Mouse (Mus musculus) thymus, postnatal 10 days (tissue): ENCODE measurements around the gene Plxna2.

Experiments used
- DNase-seq, 2 experiments: peaks; one replicate each; pipeline ENCODE4 v3.0.0; 2021; ENCODE audit warnings: low spot score in 2 of 2

The Plxna2 gene

GRCm38 (mm10) chr1:194820953-194821352 is 202.9 kb downstream of the Plxna2 start:
- DNase-seq = no peak

GRCm38 (mm10) chr1:194821721-194822120 is 203.7 kb downstream of the Plxna2 start:
- DNase-seq = no peak

DNA sequence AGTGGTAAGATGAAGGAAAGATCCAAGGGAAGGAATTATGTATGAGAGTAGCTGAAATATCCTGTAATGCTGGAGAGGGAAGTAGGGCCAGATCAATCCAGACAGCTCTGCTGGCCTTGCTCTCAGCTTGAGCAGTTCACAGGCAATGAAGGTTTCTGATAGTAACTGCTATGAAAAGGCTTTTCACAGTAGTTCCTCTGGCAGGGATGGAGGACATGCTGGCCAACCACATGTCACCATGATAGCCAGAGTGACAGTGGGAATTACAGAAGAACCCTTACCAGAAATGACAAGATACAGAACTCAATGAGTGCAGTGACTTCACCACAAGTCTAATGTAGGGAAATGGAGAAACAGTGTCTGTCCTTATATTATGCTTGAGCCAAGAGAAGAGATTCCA is 210.3 kb downstream of the Plxna2 start:
- DNase-seq = no peak

GRCm38 (mm10) chr1:194835238-194835637 is 217.2 kb downstream of the Plxna2 start:
- DNase-seq = no peak

DNA sequence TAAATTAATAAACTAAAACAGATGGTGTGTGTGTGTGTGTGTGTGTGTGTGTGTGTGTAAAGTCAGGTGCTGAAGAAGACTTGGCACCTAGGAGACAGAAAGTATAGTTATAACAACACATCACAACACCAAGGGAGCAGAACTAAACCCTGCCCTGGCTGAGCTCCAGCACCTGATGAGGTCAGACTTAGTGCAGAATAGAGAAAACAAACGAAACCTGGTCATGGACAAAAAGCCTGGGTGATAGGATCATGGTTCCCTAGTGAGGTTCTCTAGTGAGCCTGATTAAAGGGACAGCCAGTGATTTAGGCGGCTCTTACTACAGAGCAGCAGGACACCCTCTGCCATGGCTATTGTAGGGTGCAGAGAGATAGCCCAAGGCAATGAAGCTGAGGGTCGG is 218.2 kb downstream of the Plxna2 start:
- DNase-seq = no peak

- DNase-seq = no peak
Measured at GRCm38 (mm10) chr1:194836671-194837070, 218.7 kb downstream of the Plxna2 start.

DNA sequence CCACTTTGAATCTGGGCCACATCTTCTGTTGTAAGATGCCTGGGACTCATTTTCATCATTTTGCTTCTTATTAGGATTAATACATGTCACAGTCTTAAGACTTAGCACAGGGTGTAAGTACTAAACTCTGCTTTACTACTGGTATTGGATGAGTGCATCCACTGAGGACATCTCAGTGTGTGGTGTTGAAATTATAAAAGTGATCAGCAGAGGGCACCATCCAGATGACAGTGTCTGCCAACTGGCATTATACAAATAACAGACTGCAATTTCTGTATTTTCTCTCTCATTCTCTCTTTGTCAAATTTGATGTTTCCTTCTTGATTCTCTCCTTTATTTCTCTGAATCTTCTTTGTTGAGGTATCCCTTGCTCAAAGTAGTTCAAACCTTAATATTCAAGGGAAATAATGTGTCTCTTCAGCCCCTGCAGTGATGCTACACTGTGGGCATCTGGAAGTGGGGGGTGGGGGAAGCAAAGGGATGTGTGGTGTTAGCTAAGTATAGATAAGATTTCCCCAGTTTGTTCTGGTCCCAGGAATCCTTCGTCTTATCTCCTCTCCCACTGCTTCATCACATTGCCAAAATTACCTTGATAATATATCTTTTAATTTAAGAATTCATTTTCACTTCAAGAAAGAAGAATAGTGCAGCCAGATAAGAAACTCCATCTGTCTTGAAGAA is 221.4 kb downstream of the Plxna2 start:
- peak in 1 of 2 experiments; percentile 7 for DNase-seq

DNA sequence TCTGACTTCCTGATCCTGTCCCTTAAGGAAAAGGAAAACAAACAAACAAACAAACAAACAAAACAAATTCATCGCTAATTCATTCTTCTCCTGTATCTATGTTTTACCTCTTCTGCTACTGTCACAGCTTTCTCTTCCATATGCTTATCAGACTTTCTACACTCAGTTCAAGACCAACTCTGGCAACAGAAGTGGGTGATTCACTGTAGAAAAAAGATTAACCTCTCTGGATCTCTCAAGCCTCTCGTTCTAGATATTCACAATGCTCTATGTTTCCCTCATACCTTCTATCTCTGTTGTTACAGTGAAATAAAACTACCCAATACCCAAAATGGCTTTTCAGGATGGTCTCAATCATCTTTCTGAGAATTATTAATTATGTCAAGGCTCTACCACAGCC is 225.0 kb downstream of the Plxna2 start:
- DNase-seq = no peak

DNA sequence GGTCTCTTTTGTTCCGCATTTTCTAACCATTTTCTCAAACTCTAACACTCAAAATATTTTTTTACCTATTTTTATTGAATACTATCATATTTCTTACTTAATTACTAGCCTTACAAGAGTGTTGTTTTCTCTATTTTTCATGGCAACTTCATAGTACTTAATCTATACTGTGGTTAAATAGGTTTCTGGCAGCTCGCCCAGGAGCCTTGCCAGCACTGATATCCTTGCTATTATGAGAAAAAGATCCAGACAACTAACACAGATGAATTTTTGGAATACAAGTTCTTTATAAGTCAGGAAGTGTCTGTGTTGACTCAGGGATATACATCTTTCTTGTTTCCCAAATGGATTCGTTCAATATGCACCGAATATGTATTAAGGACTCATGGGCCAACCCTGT is 229.0 kb downstream of the Plxna2 start:
- no peak for DNase-seq

GRCm38 (mm10) chr1:194851242-194852064 is 233.4 kb downstream of the Plxna2 start:
- DNase-seq = no peak

- no peak for DNase-seq
Measured at GRCm38 (mm10) chr1:194852065-194852358, 234.0 kb downstream of the Plxna2 start.
